Mouse (Mus musculus): Measurements from ENCODE around the gene P4hb. TPM values are rescaled to one million over a fixed set of nuclear protein-coding genes. Genes with fewer than 3 reads are reported as not detected.

P4hb gene
- total RNA-seq, 2 experiments from 2014 or later = 106 to 118 TPM

DNA sequence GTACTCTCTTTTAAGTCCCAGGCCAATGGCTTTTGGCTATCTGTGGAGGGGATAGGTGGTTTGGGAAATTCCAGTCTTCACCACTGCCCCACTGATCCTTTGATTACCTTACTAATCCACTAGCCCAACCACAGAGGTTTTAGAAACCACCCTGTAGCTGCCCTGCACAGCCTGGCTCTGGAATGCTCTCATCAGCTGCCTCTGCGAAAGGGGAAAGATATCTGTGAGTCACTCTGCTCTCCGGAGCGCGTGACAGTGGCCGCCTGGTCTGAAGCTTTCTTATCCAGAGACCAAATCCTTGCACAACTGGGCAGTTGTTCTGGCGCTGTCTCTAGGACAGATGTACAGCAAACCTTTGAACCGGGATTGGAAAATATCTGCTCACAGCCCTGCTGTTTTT is 18.2 kb downstream of the P4hb start:
- no peak for DNase-seq (ENCODE audit: low spot score in 2 of 2)
- Histone ChIP-seq H3K27ac (peak overlapping the region; percentile 23; the same call in 1 of the 2 replicates), H3K4me3 (no peak overlapping the region)
- no peak for TF ChIP-seq CTCF (conservative IDR thresholded peaks at IDR 0.05)

DNA sequence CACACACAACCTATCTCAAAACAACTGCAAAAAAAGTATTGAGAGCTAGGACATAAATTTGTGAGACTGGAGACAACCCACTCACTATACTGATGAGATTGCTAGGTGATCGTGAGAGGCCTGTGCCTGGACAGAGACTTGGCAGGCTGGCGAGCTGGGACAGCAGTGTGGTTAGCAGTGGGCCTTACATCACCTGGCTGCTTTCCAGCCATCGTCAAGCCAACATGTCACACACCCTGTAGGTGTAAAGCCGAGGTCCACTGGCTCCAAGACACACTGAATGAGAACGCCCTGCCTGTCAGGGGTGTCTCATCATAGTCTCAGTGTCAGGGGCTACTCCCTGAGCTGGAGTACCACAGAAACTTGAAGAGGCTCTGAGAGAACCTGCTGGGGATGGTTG is 20.3 kb downstream of the P4hb start:
- no peak for DNase-seq (ENCODE audit: low spot score in 2 of 2)
- Histone ChIP-seq H3K4me3 (no peak overlapping the region), H3K27ac (no peak overlapping the region)
- TF ChIP-seq CTCF (conservative IDR thresholded peaks at IDR 0.05) = no peak

DNA sequence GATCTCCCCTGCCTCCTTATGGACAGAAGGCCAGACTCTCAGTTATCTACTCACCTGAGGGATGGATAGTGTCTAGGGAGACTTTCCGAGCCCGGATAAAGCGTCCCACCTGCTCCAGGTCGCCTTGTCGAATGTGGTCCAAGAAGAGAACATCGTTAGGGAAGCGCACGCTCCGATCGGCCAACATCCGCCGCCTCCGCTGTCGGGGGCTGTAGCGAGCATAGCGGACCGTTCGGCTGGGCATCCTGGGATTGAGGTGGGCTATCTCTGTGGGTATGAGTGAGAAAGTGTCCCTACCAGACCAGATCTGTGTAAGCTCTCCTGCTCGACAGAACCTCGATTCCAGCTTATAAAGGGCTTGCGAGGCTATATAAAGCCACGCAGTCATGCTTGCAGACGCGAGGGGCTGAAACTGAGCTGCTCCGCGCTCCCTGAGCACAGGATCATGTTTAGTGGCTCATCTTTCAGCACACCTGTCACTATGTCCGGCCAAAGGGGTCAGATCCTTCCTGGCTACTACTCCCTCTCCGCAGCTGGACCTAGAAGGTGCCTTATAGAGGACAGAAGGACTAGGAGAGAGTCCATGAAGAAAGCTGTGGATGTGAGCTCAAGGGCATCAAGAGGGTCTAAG is 22.1 kb downstream of the P4hb start, which contains the start of gene Ppp1r27:
Gene Ppp1r27, minus strand, starts transcription at position 323 of the 631 bp plus-strand sequence.
- DNase-seq (ENCODE audit: low spot score in 2 of 2) = no peak
- TF ChIP-seq CTCF (conservative IDR thresholded peaks at IDR 0.05) = no peak
- H3K27ac ChIP-seq = peak within 1 kb of the TSS; percentile 95
- H3K4me3 ChIP-seq = peak within 1 kb of the TSS; percentile 98

DNA sequence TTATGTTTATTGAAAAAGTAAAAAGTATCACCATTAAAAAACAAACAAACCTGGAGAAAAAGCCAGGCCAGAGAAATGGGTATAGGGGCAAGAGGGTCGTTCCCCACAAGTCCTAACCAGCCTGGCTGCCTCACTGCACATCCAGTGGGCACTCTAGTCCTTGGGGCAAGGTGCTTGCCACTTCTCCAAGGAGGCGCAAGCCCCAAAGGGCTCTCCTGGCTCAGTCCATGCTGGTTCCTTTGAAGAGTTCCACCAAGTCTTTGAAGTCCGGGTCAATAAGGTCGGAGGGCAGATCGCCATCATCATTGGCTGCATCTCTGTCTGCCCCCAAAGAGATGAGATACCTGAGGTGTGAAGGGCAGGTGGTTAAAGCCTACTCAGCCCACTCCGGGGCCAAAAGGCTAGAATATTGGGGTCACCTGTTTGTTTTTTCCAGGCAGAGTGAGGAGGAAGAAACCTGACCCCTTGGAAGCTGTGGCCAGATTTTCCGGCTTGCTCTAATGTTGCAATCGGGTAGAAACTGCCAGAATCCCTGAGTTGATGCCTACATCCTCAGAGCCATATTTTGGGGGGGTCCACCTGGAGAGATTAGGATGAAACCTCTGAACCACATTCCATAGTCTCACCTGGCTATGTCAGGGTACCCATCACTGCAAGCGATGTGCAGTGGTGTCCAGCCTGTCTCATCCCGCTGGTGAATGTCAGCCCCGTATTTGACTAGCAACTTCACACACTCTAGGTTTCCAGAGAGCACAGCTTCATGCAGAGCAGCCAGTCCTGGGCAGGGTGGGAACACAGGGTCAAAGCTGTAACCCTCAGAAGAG is 22.9 kb downstream of the P4hb start:
- TF ChIP-seq CTCF (conservative IDR thresholded peaks at IDR 0.05) = no peak
- no peak for DNase-seq (ENCODE audit: low spot score in 2 of 2)
- H3K27ac ChIP-seq = peak overlapping the region; percentile 95
- H3K4me3 ChIP-seq = peak overlapping the region; percentile 98

DNA sequence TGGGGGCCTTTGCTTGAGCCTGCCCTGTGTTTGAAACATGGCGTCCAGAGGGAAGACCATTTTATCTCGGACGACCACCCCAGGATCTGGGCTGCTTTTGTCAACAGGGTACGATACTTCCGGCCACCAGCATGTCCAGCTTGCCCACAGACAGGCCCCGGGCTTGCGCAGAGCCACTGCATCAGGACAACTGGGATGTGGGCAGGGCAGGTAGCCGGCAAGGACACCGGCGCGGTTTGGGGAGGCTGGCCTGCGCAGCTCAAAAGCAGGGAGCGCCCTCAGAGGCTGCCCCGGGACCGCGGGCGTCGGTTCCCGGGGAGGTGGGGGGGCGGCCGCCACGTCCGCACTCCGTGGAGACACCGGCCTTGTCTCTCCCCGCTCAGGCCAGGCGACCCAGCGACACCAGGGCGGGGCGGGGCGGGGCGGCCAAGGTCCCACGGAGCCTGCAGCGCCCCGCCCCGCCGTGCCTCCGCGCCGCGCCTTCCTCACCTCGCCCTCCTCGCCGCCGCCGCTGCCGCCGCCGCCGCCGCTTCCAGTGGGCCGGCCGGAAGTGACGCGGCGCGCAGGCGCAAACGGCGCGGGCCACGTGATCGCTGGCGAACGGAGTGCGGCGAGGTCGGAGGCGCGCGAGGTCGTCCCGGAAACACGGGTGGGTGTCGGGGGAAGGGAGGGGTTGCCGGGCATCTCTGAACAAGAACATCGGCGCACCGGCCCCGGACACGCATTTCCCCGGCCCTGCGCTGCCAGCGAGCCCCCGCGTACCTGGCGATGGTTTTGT is 23.7 kb downstream of the P4hb start, which contains the start of gene Mcrip1:
Gene Mcrip1, minus strand, starts transcription at position 560 of the 778 bp plus-strand sequence.
- no peak for TF ChIP-seq CTCF (conservative IDR thresholded peaks at IDR 0.05)
- Histone ChIP-seq H3K27ac (peak within 1 kb of the TSS; percentile 95), H3K4me3 (peak within 1 kb of the TSS; percentile 98)
- DNase-seq (ENCODE audit: low spot score in 2 of 2) = peak; percentile 90 to 96

DNA sequence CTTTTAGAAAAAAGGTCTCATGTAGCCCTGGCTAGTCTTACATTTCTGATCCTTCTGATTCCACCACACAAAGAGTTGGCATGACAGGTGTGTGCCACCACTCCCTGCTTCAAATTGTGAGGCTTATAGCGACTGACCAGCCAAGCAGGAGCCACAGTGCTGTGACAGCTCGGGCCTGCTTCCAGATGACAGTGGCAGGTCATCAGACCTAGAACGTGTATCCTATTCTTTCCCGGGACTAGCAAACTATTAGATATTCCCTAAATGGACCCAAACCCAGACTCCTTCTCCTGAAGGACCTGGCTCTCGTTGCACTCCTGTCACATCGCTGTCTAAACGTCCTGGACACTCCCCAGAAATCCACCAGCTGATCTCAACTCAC is 24.3 kb downstream of the P4hb start:
- Histone ChIP-seq H3K4me3 (peak overlapping the region; percentile 98), H3K27ac (peak overlapping the region; percentile 91)
- no peak for DNase-seq (ENCODE audit: low spot score in 2 of 2)
- TF ChIP-seq CTCF (conservative IDR thresholded peaks at IDR 0.05) = no peak

DNA sequence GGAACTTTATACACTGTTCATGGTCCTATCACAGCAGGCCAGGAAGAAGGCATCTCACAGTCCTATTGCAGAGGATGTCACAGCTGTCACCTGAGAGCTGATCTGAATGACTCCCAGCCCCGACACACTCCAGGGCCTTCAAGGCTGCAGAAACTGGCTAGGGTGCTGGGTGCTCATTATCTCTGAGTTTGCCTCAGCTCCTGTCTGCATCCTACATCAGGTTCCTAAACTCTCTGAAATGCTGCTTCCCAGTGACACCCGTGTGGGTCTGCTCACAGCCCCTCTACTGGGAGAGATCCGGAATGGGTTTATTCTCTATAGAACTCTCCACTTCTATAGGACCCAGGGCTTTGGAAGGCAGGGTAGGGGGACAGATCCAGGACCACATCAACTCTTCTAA is 24.8 kb downstream of the P4hb start:
- TF ChIP-seq CTCF (conservative IDR thresholded peaks at IDR 0.05) = no peak
- Histone ChIP-seq H3K4me3 (peak overlapping the region; percentile 98), H3K27ac (no peak overlapping the region)
- no peak for DNase-seq (ENCODE audit: low spot score in 2 of 2)

DNA sequence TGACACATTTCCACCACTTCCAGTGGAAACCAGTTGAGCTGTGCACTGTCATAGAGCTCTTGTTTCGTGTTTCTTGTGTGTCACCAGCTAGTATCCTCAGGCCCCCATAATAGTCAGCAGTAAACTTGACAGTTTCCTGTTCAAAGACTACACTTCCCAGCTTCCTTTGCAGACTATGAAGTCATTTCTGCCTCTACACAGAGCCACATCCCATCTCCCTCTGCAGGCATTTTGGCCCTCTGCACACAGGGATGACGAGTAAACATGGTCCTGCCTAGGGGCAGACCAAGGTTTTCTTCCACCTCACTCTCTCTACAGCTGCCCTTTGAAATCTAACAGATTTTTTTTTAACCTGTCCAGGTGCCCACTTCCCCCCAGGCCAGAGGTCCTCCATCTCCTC is 25.6 kb downstream of the P4hb start:
- no peak for DNase-seq (ENCODE audit: low spot score in 2 of 2)
- no peak overlapping the region for H3K27ac ChIP-seq
- H3K4me3 ChIP-seq = no peak overlapping the region
- peak; percentile 52 for TF ChIP-seq CTCF (conservative IDR thresholded peaks at IDR 0.05)

DNA sequence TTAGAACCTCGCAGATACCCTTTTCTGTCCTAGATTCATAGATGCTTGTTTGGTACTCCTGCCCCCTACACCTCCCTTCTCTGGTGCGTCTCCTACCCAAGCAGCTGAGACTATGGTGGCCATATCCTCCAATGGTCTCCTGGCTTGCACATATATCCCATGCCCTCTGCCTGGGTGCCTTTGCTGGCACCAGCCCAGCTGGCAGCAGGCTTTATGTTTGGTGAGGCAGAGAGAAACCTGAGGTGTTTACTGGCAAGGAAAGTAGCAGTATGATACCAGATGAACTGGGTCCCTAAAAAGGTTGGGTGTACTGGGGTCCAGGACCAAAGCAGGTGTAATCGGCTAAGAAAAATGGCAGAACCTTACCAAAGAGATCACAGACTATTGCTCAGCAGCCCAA is 27.1 kb downstream of the P4hb start:
- TF ChIP-seq CTCF (conservative IDR thresholded peaks at IDR 0.05) = no peak
- Histone ChIP-seq H3K27ac (no peak overlapping the region), H3K4me3 (no peak overlapping the region)
- no peak for DNase-seq (ENCODE audit: low spot score in 2 of 2)

DNA sequence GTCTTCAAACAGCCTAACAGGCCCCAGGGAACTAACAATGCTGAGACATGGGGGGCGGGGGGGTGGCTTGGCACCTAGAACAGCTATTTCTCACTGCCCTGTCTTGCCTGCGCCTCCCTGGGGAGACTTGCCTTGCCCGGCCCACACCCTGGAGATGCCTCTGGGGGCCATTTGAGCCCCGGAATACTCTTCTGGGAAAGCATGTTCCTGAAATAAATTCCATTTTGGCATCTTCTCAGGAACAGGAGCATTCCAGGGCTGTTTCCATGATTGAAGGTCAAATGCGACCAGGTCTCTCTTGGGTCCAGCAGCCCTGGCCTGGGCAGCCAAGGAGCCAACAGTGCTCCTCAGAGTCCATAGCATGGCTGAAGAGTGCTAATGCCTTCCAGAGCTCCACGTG is 30.7 kb downstream of the P4hb start:
- no peak for TF ChIP-seq CTCF (conservative IDR thresholded peaks at IDR 0.05)
- Histone ChIP-seq H3K27ac (no peak overlapping the region), H3K4me3 (no peak overlapping the region)
- no peak for DNase-seq (ENCODE audit: low spot score in 2 of 2)

DNA sequence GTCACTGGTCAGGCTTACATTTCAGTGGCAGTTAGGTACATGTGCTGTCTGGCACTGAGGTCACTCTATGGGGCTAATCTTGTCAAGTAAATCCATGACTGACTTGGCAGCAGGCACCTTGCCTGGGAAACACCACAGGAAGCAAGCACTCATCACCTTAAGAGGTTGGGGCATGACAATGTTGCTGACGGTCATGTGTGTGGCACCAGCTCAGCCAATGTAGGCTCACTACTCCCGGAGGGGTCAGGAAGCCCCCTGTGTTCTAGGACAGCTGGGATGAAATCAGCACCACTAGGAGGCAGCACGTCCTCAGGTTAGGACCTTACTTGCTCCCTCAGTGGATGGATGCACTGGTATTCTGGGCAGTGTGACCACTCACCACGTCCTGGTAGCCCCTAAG is 31.1 kb downstream of the P4hb start:
- peak; percentile 62 for TF ChIP-seq CTCF (conservative IDR thresholded peaks at IDR 0.05)
- H3K27ac ChIP-seq = no peak overlapping the region
- DNase-seq (ENCODE audit: low spot score in 2 of 2) = no peak
- no peak overlapping the region for H3K4me3 ChIP-seq

DNA sequence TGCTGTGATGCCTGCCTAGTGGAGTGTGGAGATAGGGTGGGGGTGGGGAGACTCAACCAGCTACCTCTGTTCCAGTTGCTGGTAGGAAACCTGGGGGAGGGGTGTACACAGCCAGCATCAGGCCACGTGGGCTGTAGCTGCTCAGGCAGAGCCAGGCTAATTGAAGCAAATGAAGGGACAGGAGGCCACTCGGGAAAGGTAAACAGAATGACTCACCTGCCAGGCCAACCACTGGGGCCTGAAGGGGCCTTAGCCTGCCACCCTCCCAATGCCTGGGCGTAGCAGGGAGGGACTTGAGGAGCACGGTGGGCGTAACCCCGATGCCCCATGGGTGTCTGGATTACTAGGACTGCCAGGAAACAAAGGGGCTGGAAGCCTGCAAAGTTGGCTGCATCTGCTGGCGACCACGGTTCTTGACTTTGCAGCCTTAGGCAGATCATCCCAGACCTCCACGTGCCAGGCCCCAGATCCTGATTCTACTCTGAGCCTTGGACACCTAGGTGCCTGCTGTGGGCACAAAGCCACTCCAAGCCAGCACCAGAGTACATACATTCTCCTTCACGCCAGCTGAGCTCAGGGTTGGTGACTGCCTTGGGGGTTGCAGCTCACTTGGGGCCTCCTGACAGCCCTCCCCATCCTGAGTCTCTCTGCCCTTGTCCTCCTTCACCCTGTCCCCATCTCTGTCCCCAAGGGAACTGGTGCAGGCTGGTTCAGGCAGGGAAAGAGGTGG is 33.6 kb downstream of the P4hb start:
- no peak for DNase-seq (ENCODE audit: low spot score in 2 of 2)
- Histone ChIP-seq H3K4me3 (no peak overlapping the region), H3K27ac (no peak overlapping the region)
- no peak for TF ChIP-seq CTCF (conservative IDR thresholded peaks at IDR 0.05)

All from layer of hippocampus, adult 2 months (tissue).